Mouse (Mus musculus) c-Kit-positive CD71-positive TER-119-positive erythroid progenitor cells, embryonic 14.5 days (primary cell): ENCODE measurements at regions not wholly inside any gene's neighbourhood (a gene's known extent, or its start where the extent isn't known, plus 50 kb on each side); places are given as distances from the start of the nearest gene placed in this dataset.

Experiments
- DNase-seq: peaks from one replicate; pipeline ENCODE4 v3.0.0-alpha.2; 2013; ENCODE audit warnings: low spot score

GRCm38 (mm10) chr10:99531992-99532391 is 227.5 kb downstream of the Csl start:
- DNase-seq, result no peak

GRCm38 (mm10) chr10:99532697-99533119 is 226.8 kb downstream of the Csl start:
- no peak for DNase-seq

GRCm38 (mm10) chr10:99533468-99533867 is 226.0 kb downstream of the Csl start:
- DNase-seq, result no peak

DNA sequence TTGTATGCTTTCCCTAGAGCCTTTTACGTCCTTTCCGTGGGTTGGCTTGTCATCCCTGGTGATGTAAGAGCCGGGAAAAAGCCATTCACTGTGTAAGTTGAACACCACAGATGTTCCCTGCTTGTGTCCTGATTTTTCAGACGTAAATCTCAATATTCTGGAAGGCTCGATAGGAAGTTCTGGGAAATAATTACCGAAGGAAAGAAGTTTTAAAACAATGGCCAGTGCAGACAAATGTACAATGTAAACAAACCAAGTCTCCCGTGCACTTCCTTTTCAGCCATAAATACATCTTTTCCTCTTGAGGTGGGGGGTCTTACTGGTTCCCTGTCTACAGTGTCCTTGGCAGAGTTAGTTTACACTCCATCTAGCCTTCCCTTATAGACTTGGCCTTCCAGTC is 225.2 kb downstream of the Csl start:
- DNase-seq, result no peak

DNA sequence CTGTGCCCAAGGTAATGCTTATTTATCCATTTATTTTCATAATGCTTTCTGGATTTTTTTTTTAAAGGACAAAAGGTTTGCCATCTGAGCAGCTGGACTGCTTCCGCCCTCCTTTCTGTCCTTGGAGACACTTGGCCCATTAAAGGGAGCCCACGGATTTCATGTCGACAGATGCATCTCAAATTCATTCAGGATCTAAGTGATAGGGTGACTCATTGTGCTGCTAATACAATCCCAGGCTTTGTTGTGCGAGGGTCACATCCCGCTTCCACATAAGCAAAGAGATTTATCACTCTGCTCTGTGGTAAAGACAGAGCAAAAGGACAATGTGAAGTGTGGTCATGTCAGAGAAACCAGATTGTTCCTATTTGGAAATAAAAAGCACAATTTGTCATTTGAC is 220.8 kb downstream of the Csl start:
- DNase-seq, result no peak

DNA sequence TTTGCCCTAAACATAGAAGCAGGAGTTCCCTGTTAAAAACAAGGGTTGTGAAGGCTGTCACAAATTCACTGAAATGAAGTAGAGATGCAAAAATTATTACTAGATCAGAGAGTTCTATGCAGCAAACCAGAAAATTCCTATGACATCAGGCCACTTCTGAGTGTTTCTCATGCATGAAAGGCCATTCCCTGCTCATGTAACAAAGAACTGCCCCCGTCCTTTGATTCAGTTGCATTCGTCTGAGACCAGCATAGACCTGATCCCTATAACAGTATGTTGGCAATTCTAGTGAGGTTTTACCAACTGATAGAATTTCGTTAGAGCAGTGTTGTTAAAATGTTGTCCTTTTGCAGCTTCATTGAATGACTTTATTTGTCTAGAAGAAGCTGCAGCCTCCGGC is 207.1 kb downstream of the Csl start:
- no peak for DNase-seq

DNA sequence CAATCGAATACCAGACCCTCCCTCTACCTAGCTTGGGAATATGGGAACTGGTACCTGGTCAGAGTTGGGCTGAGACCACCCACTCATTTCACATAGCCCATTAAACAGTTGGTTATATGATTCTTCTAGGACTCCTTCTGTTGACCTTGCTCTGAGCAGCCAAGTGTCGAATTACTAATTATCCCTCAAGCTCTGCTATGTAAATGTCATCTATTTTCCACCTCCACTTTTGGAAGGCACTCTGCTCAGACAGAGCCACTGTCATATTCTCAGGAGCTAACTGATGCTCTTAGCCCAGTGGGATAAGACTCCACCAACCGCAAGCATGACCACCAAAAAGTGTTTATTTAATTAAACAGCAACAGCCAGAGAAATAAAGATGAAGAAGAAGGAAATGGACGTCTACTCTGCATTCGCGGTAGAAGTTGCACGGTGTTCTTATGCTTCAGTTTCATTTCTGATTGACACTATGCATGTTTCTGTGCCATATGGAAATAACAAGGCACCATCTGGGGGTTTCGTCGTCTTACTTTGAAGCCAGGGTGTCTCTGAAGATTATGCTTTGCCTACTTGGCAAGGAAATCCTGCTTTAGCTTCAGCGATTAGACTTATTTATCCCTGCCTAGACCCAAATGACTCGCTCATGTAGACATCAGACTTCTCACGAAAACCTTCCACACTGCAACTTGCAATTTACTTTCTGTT is 206.5 kb downstream of the Csl start:
- DNase-seq, result no peak

- DNase-seq, result no peak
These were observed 204.4 kb downstream of the Csl start for GRCm38 (mm10) chr10:99555021-99555420.

DNA sequence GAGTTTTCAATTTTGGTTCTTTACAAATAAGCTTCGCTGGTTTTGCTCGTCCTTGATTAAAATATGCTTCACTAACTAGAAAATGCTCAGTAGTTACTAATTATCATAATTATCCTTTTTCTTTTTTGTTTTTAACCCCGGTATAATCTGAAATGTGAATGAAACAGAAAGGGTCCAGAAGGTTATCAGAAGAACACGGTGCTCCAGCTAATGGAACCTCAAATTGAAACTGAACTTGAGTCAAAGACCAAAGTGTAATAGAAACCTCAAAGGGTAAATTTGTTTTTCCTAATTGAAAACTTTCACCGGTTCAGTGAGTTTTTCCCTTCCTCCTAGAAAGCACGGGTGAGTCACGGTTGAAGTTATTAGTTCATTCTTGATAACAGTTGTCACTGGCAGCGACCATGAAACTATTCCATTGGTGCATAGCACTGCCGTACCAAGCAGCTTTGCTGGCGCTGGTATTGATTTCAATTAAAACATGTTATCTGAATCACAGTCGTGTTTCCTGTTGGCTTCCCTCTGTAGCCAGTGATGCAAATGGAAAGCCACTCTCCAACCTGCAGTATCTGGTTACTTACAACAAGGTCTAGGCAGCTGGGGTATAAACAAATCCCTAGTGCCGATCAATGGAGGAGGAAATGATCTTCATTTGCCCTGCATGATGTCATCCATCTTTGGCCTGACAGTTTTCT is 203.7 kb downstream of the Csl start:
- DNase-seq, result no peak

GRCm38 (mm10) chr10:99556353-99557036 is 203.0 kb downstream of the Csl start:
- no peak for DNase-seq

- no peak for DNase-seq
These were observed 200.8 kb downstream of the Csl start for GRCm38 (mm10) chr10:99558656-99559055.

GRCm38 (mm10) chr10:99561166-99561818 is 198.2 kb downstream of the Csl start:
- DNase-seq, result no peak

GRCm38 (mm10) chr10:99564605-99565004 is 194.9 kb downstream of the Csl start:
- no peak for DNase-seq

GRCm38 (mm10) chr10:99568424-99568823 is 191.0 kb downstream of the Csl start:
- DNase-seq, result no peak

- DNase-seq, result no peak
These were observed 189.3 kb downstream of the Csl start for GRCm38 (mm10) chr10:99570190-99570589.

DNA sequence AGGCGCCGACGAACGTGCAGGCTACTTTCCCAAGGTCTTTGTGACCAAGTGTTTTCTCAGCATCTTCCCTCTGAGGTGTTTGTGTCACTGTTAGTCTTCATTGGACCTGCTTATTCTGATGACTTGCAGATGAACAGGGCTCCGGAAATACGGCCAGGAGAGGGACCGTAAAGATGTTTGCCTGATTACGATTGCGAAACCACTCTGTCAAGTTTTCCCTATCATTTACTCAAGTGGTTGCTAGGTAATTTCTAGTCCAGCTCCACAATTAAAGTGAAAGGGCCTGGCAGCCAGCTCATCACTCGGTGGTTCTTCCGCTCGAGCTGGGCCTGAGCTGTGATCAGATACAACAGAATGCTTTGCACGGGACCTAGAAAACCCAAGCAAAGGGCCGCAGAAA is 185.5 kb downstream of the Csl start:
- no peak for DNase-seq

GRCm38 (mm10) chr10:99575294-99575693 is 184.2 kb downstream of the Csl start:
- DNase-seq, result no peak

DNA sequence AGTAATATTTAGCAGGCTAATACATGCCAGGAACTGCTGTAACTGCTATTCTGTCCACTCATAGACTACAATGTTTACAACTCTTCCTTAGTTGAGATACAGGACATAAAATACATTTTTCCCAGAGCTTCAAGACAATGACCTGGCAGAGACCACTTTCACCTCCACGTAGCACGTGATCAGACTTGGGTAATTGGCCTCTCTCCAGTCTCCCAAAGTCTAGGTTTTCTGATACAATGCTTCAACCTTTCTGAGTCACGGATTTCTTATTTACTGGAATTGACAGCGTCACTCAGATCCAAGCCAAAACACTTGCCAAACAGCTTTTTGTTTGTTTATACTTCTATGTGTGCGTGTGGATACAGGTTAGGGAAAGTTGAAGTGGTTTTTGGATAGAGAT is 183.2 kb downstream of the Csl start:
- DNase-seq, result no peak

DNA sequence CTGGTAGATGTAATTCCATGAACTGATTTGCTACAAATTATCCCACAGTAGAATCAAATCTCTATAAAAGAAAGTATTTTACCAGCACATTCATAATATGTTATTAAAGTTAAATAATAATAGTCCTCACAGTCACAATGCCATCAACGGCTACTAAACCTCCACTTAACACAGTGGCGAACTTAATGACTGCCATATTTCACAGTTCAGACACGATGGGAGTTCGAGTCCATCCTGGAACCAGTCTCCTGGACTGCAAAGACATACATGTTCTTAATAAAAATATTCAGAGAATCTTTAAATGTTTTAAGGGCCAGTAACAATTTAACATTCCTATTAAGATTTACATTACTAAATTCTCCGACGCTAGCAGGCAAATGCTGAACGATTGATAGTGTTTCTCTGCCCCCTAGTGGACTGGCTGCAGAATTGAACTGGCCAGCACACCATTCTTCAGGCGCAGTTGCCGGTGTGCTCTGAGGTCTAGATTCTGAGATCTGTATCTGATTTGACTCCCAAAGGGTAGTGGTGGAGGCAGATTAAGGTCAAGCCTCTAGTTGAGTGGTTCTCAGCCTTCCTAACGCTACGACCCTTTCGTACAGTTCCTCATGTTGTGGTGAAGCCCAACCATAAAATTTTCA is 182.3 kb downstream of the Csl start:
- no peak for DNase-seq

GRCm38 (mm10) chr10:99578366-99578765 is 181.1 kb downstream of the Csl start:
- DNase-seq, result no peak

- no peak for DNase-seq
These were observed 179.3 kb downstream of the Csl start for GRCm38 (mm10) chr10:99580191-99580590.

GRCm38 (mm10) chr10:99581074-99581473 is 178.4 kb downstream of the Csl start:
- DNase-seq, result no peak
